Mouse (Mus musculus) intestine, postnatal 0 days (tissue): ENCODE data around the gene Tpmt. TPM values are rescaled to one million over a fixed set of nuclear protein-coding genes. Genes with fewer than 3 reads are reported as not detected.
A peak's percentile ranks its signal among the peaks of the same experiment; 100 is the strongest.

Experiments
- ATAC-seq: fragments of 200-750 bp; cut with Nextera tagmentation; 2 replicates; pipeline ENCODE4 v1.8.0; 2017; ENCODE audit warnings: mild to moderate bottlenecking, moderate TSS enrichment, moderate library complexity
- H3K27ac ChIP-seq: fragments of 300-500 bp; sonication (generic); 2 replicates; pipeline ENCODE4 v1.5.1; 2014; ENCODE audit warnings: mild to moderate bottlenecking, low read depth, low read length, moderate library complexity
- H3K27me3 ChIP-seq: fragments of 300-500 bp; sonication (generic); replicated peaks from 2 replicates; pipeline ENCODE4 v1.6.1; 2014; ENCODE audit warnings: low read length, mixed read lengths; ENCODE audit not compliant: control insufficient read depth, insufficient read depth
- H3K36me3 ChIP-seq: fragments of 300-500 bp; sonication (generic); 2 replicates; pipeline ENCODE4 v1.6.1; 2014; ENCODE audit warnings: mild to moderate bottlenecking, moderate library complexity; ENCODE audit not compliant: control insufficient read depth, insufficient read depth
- H3K4me1 ChIP-seq: fragments of 300-500 bp; sonication (generic); replicated peaks from 2 replicates; pipeline ENCODE4 v1.6.1; 2014; ENCODE audit warnings: antibody characterized with exemption, low read length, mixed read lengths; ENCODE audit not compliant: control insufficient read depth, insufficient read depth
- H3K4me2 ChIP-seq: fragments of 300-500 bp; sonication (generic); replicated peaks from 2 replicates; pipeline ENCODE4 v1.6.1; 2014; ENCODE audit warnings: low read depth, mild to moderate bottlenecking, moderate library complexity
- H3K4me3 ChIP-seq: fragments of 300-500 bp; sonication (generic); 2 replicates; pipeline ENCODE4 v1.5.1; 2014; ENCODE audit warnings: low read depth, low read length
- H3K9ac ChIP-seq: fragments of 300-500 bp; sonication (generic); 2 replicates; pipeline ENCODE4 v1.6.1; 2014; ENCODE audit warnings: mild to moderate bottlenecking, low read depth, low read length
- H3K9me3 ChIP-seq: fragments of 300-500 bp; sonication (generic); 2 replicates; pipeline ENCODE4 v1.6.1; 2016; ENCODE audit warnings: mixed run types; ENCODE audit not compliant: control insufficient read depth
- CTCF ChIP-seq: sonication (generic); IDR thresholded peaks from 2 replicates; pipeline ENCODE4 v1.5.1; 2016; ENCODE audit warnings: low read depth, mild to moderate bottlenecking, control low read depth, antibody characterized with exemption, moderate library complexity
- WGBS: fragments of 180-500 bp; shearing (Covaris S2); extraction: QIAGEN DNeasy Blood & Tissue Kit; methylation state at CpG from one replicate; pipeline ENCODE4 v1.1.7; 2014; 5-methylcytosine and 5-hydroxymethylcytosine counted together
- polyA plus RNA-seq: library from polyadenylated mRNA; unstranded; fragments of >200 nt; fragmentation: Nextera tagmentation; extraction: Ambion mirVana; gene quantifications from 2 replicates; pipeline ENCODE4 v1.2.1, GENCODE M21; 2015

Gene Tpmt
- polyA plus RNA-seq, 1 experiment from 2014 or later = 21.9 TPM

GRCm38 (mm10) chr13:46992516-46993273 is 51.8 kb downstream of the Tpmt start:
- no peaks in the 10 kb centered on the region for H3K9me3 ChIP-seq
- H3K27me3 ChIP-seq = no peaks in the 10 kb centered on the region
- no peaks in the 10 kb centered on the region for H3K4me1 ChIP-seq
- TF ChIP-seq CTCF = no peak
- H3K27ac ChIP-seq = no peak overlapping the region
- 85% methylated on average over 7 of the region's 7 CpGs for WGBS
- H3K9ac ChIP-seq = no peak overlapping the region
- no peak overlapping the region for H3K4me3 ChIP-seq
- no peak for ATAC-seq
- no peak overlapping the region for H3K4me2 ChIP-seq
- H3K36me3 ChIP-seq = no peaks in the 10 kb centered on the region

DNA sequence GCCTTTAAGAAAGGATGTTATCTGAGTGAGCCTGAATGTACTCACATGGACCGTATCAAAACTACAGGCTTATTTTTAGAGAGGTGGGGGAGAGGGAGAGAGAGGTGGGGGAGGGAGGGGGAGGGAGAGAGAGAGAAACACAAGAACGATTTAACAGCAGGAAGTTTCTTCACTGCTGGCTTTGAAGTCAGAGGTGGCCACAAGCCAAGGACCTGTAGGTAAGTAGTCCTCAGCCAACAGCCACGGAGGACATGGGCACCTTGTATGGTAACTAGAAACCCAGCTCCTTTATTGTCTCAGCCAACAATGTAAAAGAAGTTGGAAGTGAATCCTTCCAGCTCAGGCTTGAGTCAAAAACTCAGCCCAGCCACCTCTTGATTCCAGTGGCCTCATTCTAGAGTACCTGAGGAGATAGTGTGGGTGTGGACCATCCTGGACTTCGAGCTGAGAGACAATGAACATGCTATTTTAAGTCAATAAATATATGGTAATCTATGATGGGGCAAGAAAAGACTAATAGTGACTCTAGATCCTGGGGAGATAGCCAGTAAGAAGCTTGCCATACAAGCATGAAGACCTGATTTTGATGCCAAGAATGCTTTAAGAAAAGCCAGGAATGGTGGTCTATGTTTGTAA is 54.0 kb downstream of the Tpmt start:
- no peaks in the 10 kb centered on the region for H3K27me3 ChIP-seq
- WGBS = 23% methylated on average over 4 of the region's 4 CpGs
- no peak overlapping the region for H3K9ac ChIP-seq
- H3K4me1 ChIP-seq = 0 out of 2 replicates have a peak, but pooled peaks cover 2% of the 10 kb centered on the region
- no peak overlapping the region for H3K4me3 ChIP-seq
- 0 out of 2 replicates have a peak overlapping the region, but pooled peaks have one; percentile 13 for H3K4me2 ChIP-seq
- no peak for TF ChIP-seq CTCF
- no peaks in the 10 kb centered on the region for H3K36me3 ChIP-seq
- no peak overlapping the region for H3K27ac ChIP-seq
- peak; percentile 73 for ATAC-seq
- no peaks in the 10 kb centered on the region for H3K9me3 ChIP-seq

GRCm38 (mm10) chr13:46987941-46988340 is 56.6 kb downstream of the Tpmt start:
- Histone ChIP-seq H3K4me3 (no peak overlapping the region), H3K4me1 (0 out of 2 replicates have a peak, but pooled peaks cover 2% of the 10 kb centered on the region), H3K9me3 (no peaks in the 10 kb centered on the region), H3K9ac (no peak overlapping the region), H3K27ac (no peak overlapping the region), H3K36me3 (no peaks in the 10 kb centered on the region), H3K4me2 (no peak overlapping the region), H3K27me3 (no peaks in the 10 kb centered on the region)
- ATAC-seq = no peak
- TF ChIP-seq CTCF = no peak
- 82% methylated on average over 8 of the region's 8 CpGs for WGBS

GRCm38 (mm10) chr13:46986208-46986607 is 58.3 kb downstream of the Tpmt start:
- Histone ChIP-seq H3K27me3 (no peaks in the 10 kb centered on the region), H3K36me3 (no peaks in the 10 kb centered on the region), H3K4me1 (0 out of 2 replicates have a peak, but pooled peaks cover 4% of the 10 kb centered on the region), H3K9me3 (no peaks in the 10 kb centered on the region), H3K27ac (no peak overlapping the region), H3K4me2 (0 out of 2 replicates have a peak overlapping the region, but pooled peaks have one; percentile 21), H3K9ac (no peak overlapping the region), H3K4me3 (no peak overlapping the region)
- no peak for ATAC-seq
- 39% methylated on average over 6 of the region's 6 CpGs for WGBS
- TF ChIP-seq CTCF = no peak

GRCm38 (mm10) chr13:46983878-46984277 is 60.7 kb downstream of the Tpmt start:
- no peak for ATAC-seq
- Histone ChIP-seq H3K4me1 (peaks cover 8% of the 10 kb centered on the region; the same call in 1 of the 2 replicates), H3K4me3 (no peak overlapping the region), H3K4me2 (no peak overlapping the region), H3K9ac (no peak overlapping the region), H3K9me3 (no peaks in the 10 kb centered on the region), H3K27ac (no peak overlapping the region), H3K36me3 (no peaks in the 10 kb centered on the region), H3K27me3 (no peaks in the 10 kb centered on the region)
- no peak for TF ChIP-seq CTCF
- WGBS = 81% methylated on average over 2 of the region's 2 CpGs

DNA sequence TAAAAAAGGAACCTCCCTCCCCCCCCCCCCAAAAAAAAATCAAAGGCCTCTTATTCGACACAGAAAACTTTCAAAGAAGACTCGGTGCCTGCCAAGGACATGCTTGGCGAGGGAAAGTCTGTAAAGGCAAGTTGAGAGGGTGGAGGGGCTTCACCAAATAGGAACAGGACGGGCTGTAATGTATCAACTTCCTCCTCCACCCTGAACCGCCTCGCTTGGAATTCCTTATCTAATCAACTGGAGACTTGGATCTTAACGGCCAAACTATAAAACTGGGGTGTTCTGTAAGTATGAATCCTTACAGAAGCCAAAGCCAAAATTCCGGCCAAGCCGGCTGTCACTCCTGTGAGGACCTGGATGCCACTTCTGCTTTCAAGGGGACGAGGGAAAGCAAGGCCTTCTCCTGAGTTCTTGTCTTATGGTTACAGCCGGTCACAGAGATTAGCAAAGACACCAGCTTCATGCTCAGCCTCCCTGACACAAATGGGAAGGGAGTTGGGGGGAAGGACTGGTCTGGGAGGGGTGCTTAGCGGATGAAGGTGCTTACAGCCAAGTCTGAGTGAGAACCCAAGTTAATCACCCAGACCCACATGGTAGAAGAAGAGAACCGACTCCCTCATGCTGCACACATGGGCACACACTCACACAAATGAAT is 64.6 kb downstream of the Tpmt start:
- no peaks in the 10 kb centered on the region for H3K9me3 ChIP-seq
- peaks cover 6% of the 10 kb centered on the region; the same call in 1 of the 2 replicates for H3K4me1 ChIP-seq
- TF ChIP-seq CTCF = no peak
- no peak overlapping the region for H3K27ac ChIP-seq
- no peak for ATAC-seq
- H3K27me3 ChIP-seq = no peaks in the 10 kb centered on the region
- no peak overlapping the region for H3K4me3 ChIP-seq
- 16% methylated on average over 13 of the region's 13 CpGs for WGBS
- H3K36me3 ChIP-seq = no peaks in the 10 kb centered on the region
- no peak overlapping the region; the same call in 1 of the 2 replicates for H3K4me2 ChIP-seq
- H3K9ac ChIP-seq = no peak overlapping the region
